Mouse (Mus musculus) myocyte (in vitro differentiated cells): ENCODE measurements around the gene C4b.

Experiments
- CEBPB ChIP-seq: IDR thresholded peaks from 2 replicates; pipeline ENCODE4 v1.6.1; 2011; ENCODE audit warnings: mild to moderate bottlenecking, moderate library complexity; ENCODE audit not compliant: poor library complexity, insufficient read depth, severe bottlenecking
- MAX ChIP-seq: IDR thresholded peaks from one replicate; pipeline ENCODE4 v1.6.1; 2011; ENCODE audit warnings: low read depth, mild to moderate bottlenecking, control low read depth
- MYOD1 ChIP-seq, 3 experiments: IDR thresholded peaks; one replicate each; pipeline ENCODE4 v1.6.1; 2011; ENCODE audit warnings: control low read depth in 2 of 3, low read depth in 2 of 3, mild to moderate bottlenecking in 2 of 3, moderate library complexity in 1 of 3; ENCODE audit not compliant: insufficient read length in 2 of 3, control insufficient read depth in 1 of 3
- MYOG ChIP-seq, 3 experiments: IDR thresholded peaks; one replicate each; pipeline ENCODE4 v1.6.1; 2011; ENCODE audit warnings: control low read depth in 2 of 3, low read depth in 2 of 3, mild to moderate bottlenecking in 2 of 3; ENCODE audit not compliant: insufficient read length in 2 of 3, control insufficient read depth in 1 of 3, insufficient read depth in 1 of 3
- POLR2A ChIP-seq: IDR thresholded peaks from one replicate; pipeline ENCODE4 v1.6.1; 2011; ENCODE audit warnings: low read depth, mild to moderate bottlenecking, control low read depth, moderate library complexity; ENCODE audit not compliant: insufficient read length
- SRF ChIP-seq: IDR thresholded peaks from one replicate; pipeline ENCODE4 v1.6.1; 2011; ENCODE audit warnings: low read depth; ENCODE audit not compliant: control insufficient read depth, insufficient read length
- TCF12 ChIP-seq: IDR thresholded peaks from one replicate; pipeline ENCODE4 v1.6.1; 2011; ENCODE audit warnings: mild to moderate bottlenecking, control low read depth; ENCODE audit not compliant: poor library complexity, insufficient read depth, severe bottlenecking
- USF1 ChIP-seq: IDR thresholded peaks from one replicate; pipeline ENCODE4 v1.6.1; 2011; ENCODE audit warnings: low read depth, mild to moderate bottlenecking, control low read depth, moderate library complexity

DNA sequence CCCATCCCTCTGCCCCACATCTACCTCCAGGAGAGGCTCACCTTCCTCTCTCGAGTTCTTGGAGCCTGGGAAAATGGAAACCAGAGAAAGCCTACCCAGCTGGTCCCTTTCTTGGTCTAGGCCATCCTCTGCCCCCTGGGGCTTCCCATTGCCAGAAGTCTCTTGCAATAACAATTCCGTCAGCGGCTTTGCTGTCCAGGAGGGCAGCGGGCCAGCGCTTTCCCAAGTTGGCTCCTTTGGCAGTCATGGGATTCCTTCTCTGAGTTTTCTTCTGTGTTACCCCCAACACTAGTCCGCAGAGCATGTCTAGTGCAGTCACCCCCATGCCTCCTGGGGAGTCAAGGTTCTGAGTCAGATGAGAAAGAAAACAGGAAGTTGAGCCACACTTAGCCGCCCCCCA lies 50.8 kb downstream of the C4b start:
- TF ChIP-seq POLR2A = no peak
- TF ChIP-seq MYOG (IDR thresholded peaks at IDR 0.05; ENCODE audit: control insufficient read depth in 1 of 3, insufficient read depth in 1 of 3, insufficient read length in 2 of 3, low read depth in 2 of 3) = no peak
- no peak for TF ChIP-seq SRF
- no peak for TF ChIP-seq USF1
- TF ChIP-seq MYOD1 (IDR thresholded peaks at IDR 0.05; ENCODE audit: control insufficient read depth in 1 of 3, insufficient read length in 2 of 3, low read depth in 2 of 3) = no peak
- TF ChIP-seq TCF12 = no peak
- TF ChIP-seq CEBPB = no peak
- TF ChIP-seq MAX = no peak
